Mouse (Mus musculus): Measurements from ENCODE around the gene Ftl1-ps1. TPM values are rescaled to one million over a fixed set of nuclear protein-coding genes. Genes with fewer than 3 reads are reported as not detected.
A peak's percentile ranks its signal among the peaks of the same experiment; 100 is the strongest.

Gene Ftl1-ps1
- 2,182 and 2,189 TPM in 2 replicates for total RNA-seq (2012; rRNA removed)

DNA sequence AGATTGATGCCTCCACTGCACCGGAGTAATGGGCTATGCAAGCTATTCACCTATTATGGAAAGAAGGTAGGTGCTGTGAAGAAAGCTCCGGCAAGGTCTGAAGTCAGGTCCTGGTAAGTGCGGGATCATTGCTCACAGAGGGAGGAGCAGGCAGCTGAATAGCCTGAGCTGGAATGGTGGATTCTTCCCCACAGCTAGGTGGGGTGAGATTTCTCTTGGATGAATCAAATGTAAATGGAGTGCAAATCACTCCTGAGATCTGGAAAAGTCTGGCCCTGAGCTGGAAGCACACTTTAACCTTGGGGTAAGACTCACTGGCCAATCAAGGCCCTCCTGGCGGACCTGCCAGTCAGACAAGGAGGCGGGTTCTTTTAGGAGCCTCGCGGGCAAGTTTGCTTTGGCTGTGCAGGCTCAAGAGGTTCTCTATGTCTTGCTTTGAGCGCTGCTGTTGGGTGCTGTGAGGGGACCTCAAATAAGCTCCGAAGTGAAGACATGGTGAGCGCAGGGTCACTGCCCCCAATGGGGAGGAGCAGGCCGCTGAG is at the start of gene Ftl1-ps1:
Gene Ftl1-ps1, plus strand, starts transcription at position 397 of the 542 bp plus-strand sequence.
- in situ Hi-C loops (cut with MboI; ENCODE audit: low sequenced_read_pairs in 2 of 2, unreplicated experiment in 2 of 2), result no loop called here

DNA sequence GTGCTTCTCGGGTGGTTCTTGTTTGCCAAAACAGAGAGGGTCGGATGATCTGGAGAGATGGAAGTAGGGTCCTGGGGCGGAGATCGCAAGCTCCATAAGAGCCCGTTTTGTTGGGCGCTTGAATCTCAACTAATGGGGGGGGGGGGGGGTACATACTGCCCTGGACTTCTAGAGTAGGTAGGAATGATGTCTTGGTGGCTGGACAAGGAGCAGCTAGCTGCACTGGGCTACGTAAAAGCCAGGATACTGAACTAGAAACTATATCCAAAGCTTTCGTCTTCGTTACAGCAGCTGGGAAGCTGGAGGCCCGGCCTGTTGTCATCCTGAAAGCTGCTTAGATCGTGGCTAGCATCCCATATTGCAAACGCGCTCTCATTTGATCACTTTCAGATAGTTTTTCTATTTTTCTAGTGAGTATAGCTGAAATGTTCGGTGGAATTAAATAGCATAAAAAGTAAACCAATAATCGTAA is 49.0 kb upstream of the Ftl1-ps1 start:
- no peaks in the 10 kb centered on the region for H3K4me1 ChIP-seq (ENCODE audit: control insufficient read depth in 2 of 2, insufficient read depth in 2 of 2, low read length in 2 of 2, poor library complexity in 1 of 2)
- no peaks in the 10 kb centered on the region for H3K9me3 ChIP-seq (ENCODE audit: control insufficient read depth, insufficient read depth, low read depth, low read length)
- in situ Hi-C loops (cut with MboI; ENCODE audit: low sequenced_read_pairs in 2 of 2, unreplicated experiment in 2 of 2), result no loop called here
- H3K9ac ChIP-seq (ENCODE audit: insufficient read depth, low read depth, low read length, poor library complexity, severe bottlenecking), result peak overlapping the region; percentile 80
- peaks cover 2% of the 10 kb centered on the region; the same call in 1 of the 2 replicates for H3K36me3 ChIP-seq (ENCODE audit: control insufficient read depth, insufficient read depth, low read length, poor library complexity, severe bottlenecking)
- DNase-seq (ENCODE audit: low read depth, low spot score), result no peak
- H3K4me3 ChIP-seq (ENCODE audit: insufficient read depth in 1 of 2, low read depth in 1 of 2, low read length in 2 of 2, poor library complexity in 1 of 2, severe bottlenecking in 1 of 2), result peak overlapping the region; percentile 85 to 94
- H3K27ac ChIP-seq (ENCODE audit: insufficient read depth, low read depth, low read length, poor library complexity, severe bottlenecking), result no peak overlapping the region
- TF ChIP-seq HCFC1 (IDR thresholded peaks at IDR 0.05; ENCODE audit: borderline replicate concordance, insufficient read depth, low read length), result no peak
- no peak for TF ChIP-seq MAFK (IDR thresholded peaks at IDR 0.05; ENCODE audit: insufficient read depth, low read depth, low read length)
- no peak for TF ChIP-seq ZNF384 (IDR thresholded peaks at IDR 0.05; ENCODE audit: low read depth, low read length)
- TF ChIP-seq CHD2 (IDR thresholded peaks at IDR 0.05; ENCODE audit: low read depth, low read length), result no peak
- no peak for TF ChIP-seq ZC3H11A (IDR thresholded peaks at IDR 0.05; ENCODE audit: borderline replicate concordance, low read depth, low read length)

More for the DNA sequence above, at the start of gene Ftl1-ps1:
- H3K9ac ChIP-seq (ENCODE audit: insufficient read depth, low read depth, low read length, poor library complexity, severe bottlenecking), result peak within 1 kb of the TSS; percentile 70
- peak within 1 kb of the TSS; percentile 84 for H3K27ac ChIP-seq (ENCODE audit: insufficient read depth, low read depth, low read length, poor library complexity, severe bottlenecking)
- H3K4me1 ChIP-seq (ENCODE audit: control insufficient read depth in 2 of 2, insufficient read depth in 2 of 2, low read length in 2 of 2, poor library complexity in 1 of 2), result peaks cover 0 to 2% of the 10 kb centered on the region in 2 experiments; a peak in 1 of 4 replicates
- no peaks in the 10 kb centered on the region for H3K36me3 ChIP-seq (ENCODE audit: control insufficient read depth, insufficient read depth, low read length, poor library complexity, severe bottlenecking)
- TF ChIP-seq CHD2 (IDR thresholded peaks at IDR 0.05; ENCODE audit: low read depth, low read length) (no peak; the same call in 1 of the 2 replicates), MAFK (IDR thresholded peaks at IDR 0.05; ENCODE audit: insufficient read depth, low read depth, low read length) (no peak), ZNF384 (IDR thresholded peaks at IDR 0.05; ENCODE audit: low read depth, low read length) (0 out of 2 replicates have a peak, but pooled peaks have one; percentile 7), HCFC1 (IDR thresholded peaks at IDR 0.05; ENCODE audit: borderline replicate concordance, insufficient read depth, low read length) (no peak), ZC3H11A (IDR thresholded peaks at IDR 0.05; ENCODE audit: borderline replicate concordance, low read depth, low read length) (no peak)
- H3K4me3 ChIP-seq (ENCODE audit: insufficient read depth in 1 of 2, low read depth in 1 of 2, low read length in 2 of 2, poor library complexity in 1 of 2, severe bottlenecking in 1 of 2), result peak within 1 kb of the TSS; percentile 57 to 68
- DNase-seq (ENCODE audit: low read depth, low spot score), result peak; percentile 88
- no peaks in the 10 kb centered on the region for H3K9me3 ChIP-seq (ENCODE audit: control insufficient read depth, insufficient read depth, low read depth, low read length)

DNA sequence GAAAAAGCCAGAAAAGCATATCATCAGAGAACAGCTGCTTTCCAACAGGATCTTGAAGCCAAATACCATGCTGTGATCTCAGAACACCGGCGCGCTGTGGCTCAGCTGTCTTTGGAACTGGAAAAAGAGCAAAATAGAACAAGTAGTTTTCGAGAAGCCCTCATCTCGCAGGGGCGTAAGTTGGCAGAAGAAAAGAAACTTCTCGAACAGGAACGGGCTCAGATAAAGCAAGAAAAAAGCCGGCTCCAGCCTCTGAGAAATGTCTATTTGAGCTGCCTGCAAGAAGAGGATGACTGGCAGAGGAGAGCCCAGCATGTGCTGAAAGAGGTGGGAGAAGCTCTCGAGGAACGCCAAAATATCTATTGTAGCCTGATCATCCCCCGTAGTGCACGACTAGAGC is 43.0 kb upstream of the Ftl1-ps1 start:
- DNase-seq (ENCODE audit: low read depth, low spot score), result no peak
- H3K36me3 ChIP-seq (ENCODE audit: control insufficient read depth, insufficient read depth, low read length, poor library complexity, severe bottlenecking), result peaks cover 11% of the 10 kb centered on the region
- H3K4me3 ChIP-seq (ENCODE audit: insufficient read depth in 1 of 2, low read depth in 1 of 2, low read length in 2 of 2, poor library complexity in 1 of 2, severe bottlenecking in 1 of 2), result no peak overlapping the region
- no peak overlapping the region for H3K27ac ChIP-seq (ENCODE audit: insufficient read depth, low read depth, low read length, poor library complexity, severe bottlenecking)
- H3K9ac ChIP-seq (ENCODE audit: insufficient read depth, low read depth, low read length, poor library complexity, severe bottlenecking), result no peak overlapping the region
- H3K4me1 ChIP-seq (ENCODE audit: control insufficient read depth in 2 of 2, insufficient read depth in 2 of 2, low read length in 2 of 2, poor library complexity in 1 of 2), result no peaks in the 10 kb centered on the region
- no peak for TF ChIP-seq ZC3H11A (IDR thresholded peaks at IDR 0.05; ENCODE audit: borderline replicate concordance, low read depth, low read length)
- TF ChIP-seq MAFK (IDR thresholded peaks at IDR 0.05; ENCODE audit: insufficient read depth, low read depth, low read length), result no peak
- no peak for TF ChIP-seq HCFC1 (IDR thresholded peaks at IDR 0.05; ENCODE audit: borderline replicate concordance, insufficient read depth, low read length)
- no peak for TF ChIP-seq CHD2 (IDR thresholded peaks at IDR 0.05; ENCODE audit: low read depth, low read length)
- no peak for TF ChIP-seq ZNF384 (IDR thresholded peaks at IDR 0.05; ENCODE audit: low read depth, low read length)
- H3K9me3 ChIP-seq (ENCODE audit: control insufficient read depth, insufficient read depth, low read depth, low read length), result no peaks in the 10 kb centered on the region
- in situ Hi-C loops (cut with MboI; ENCODE audit: low sequenced_read_pairs in 2 of 2, unreplicated experiment in 2 of 2), result no loop called here

DNA sequence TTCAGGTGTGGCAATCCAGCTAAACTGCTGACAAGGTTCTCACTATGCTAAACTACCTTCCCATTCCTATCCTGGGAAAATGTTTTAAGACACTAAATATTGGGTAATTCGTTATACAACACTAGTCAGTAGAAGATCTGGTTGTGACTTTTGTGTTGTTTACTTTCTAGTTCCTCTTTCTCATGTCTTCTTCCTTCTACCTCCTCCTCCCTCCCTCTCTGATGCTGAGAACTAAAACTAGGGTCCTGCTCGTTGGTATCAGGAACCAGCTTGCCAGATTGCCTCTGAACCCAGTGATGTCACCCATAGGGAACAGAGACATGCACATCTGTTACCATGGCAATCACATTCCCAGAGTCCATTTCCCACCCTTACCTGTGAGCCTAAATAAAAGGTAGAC is 37.3 kb upstream of the Ftl1-ps1 start:
- TF ChIP-seq CHD2 (IDR thresholded peaks at IDR 0.05; ENCODE audit: low read depth, low read length) (no peak), ZC3H11A (IDR thresholded peaks at IDR 0.05; ENCODE audit: borderline replicate concordance, low read depth, low read length) (no peak), MAFK (IDR thresholded peaks at IDR 0.05; ENCODE audit: insufficient read depth, low read depth, low read length) (no peak), ZNF384 (IDR thresholded peaks at IDR 0.05; ENCODE audit: low read depth, low read length) (no peak), HCFC1 (IDR thresholded peaks at IDR 0.05; ENCODE audit: borderline replicate concordance, insufficient read depth, low read length) (no peak)
- H3K27ac ChIP-seq (ENCODE audit: insufficient read depth, low read depth, low read length, poor library complexity, severe bottlenecking), result no peak overlapping the region
- no peak overlapping the region for H3K9ac ChIP-seq (ENCODE audit: insufficient read depth, low read depth, low read length, poor library complexity, severe bottlenecking)
- H3K9me3 ChIP-seq (ENCODE audit: control insufficient read depth, insufficient read depth, low read depth, low read length), result no peaks in the 10 kb centered on the region
- in situ Hi-C loops (cut with MboI; ENCODE audit: low sequenced_read_pairs in 2 of 2, unreplicated experiment in 2 of 2), result no loop called here
- H3K4me3 ChIP-seq (ENCODE audit: insufficient read depth in 1 of 2, low read depth in 1 of 2, low read length in 2 of 2, poor library complexity in 1 of 2, severe bottlenecking in 1 of 2), result no peak overlapping the region
- H3K36me3 ChIP-seq (ENCODE audit: control insufficient read depth, insufficient read depth, low read length, poor library complexity, severe bottlenecking), result peaks cover 4% of the 10 kb centered on the region
- no peak for DNase-seq (ENCODE audit: low read depth, low spot score)
- H3K4me1 ChIP-seq (ENCODE audit: control insufficient read depth in 2 of 2, insufficient read depth in 2 of 2, low read length in 2 of 2, poor library complexity in 1 of 2), result peaks cover 0 to 2% of the 10 kb centered on the region in 2 experiments; a peak in 1 of 4 replicates

All from ES-E14 (cell line).